Mouse (Mus musculus) stomach, embryonic 16.5 days (tissue): ENCODE measurements at regions not wholly inside any gene's neighbourhood (a gene's known extent, or its start where the extent isn't known, plus 50 kb on each side); places are given as distances from the start of the nearest gene placed in this dataset.

Experiments
- ATAC-seq: fragments of 200-750 bp; cut with Nextera tagmentation; 2 replicates; pipeline ENCODE4 v1.8.0; 2017; ENCODE audit warnings: moderate number of reproducible peaks, moderate TSS enrichment; ENCODE audit not compliant: insufficient read depth, low FRiP score
- H3K27ac ChIP-seq: fragments of 300-500 bp; sonication (generic); 2 replicates; pipeline ENCODE4 v1.5.1; 2014; ENCODE audit warnings: low read length
- H3K27me3 ChIP-seq: fragments of 300-500 bp; sonication (generic); 2 replicates; pipeline ENCODE4 v1.6.1; 2014; ENCODE audit warnings: low read length, control low read depth, mixed read lengths; ENCODE audit not compliant: control insufficient read depth, insufficient read depth
- H3K36me3 ChIP-seq: fragments of 300-500 bp; sonication (generic); 2 replicates; pipeline ENCODE4 v1.6.1; 2014; ENCODE audit warnings: low read length; ENCODE audit not compliant: control insufficient read depth, insufficient read depth
- H3K4me1 ChIP-seq: fragments of 300-500 bp; sonication (generic); 2 replicates; pipeline ENCODE4 v1.6.1; 2014; ENCODE audit warnings: low read length, control low read depth, mixed read lengths; ENCODE audit not compliant: control insufficient read depth, insufficient read depth
- H3K4me2 ChIP-seq: fragments of 300-500 bp; sonication (generic); 2 replicates; pipeline ENCODE4 v1.6.1; 2014; ENCODE audit warnings: low read depth, low read length, mixed read lengths
- H3K4me3 ChIP-seq: fragments of 300-500 bp; sonication (generic); replicated peaks from 2 replicates; pipeline ENCODE4 v1.5.1; 2014; ENCODE audit warnings: mild to moderate bottlenecking, low read length
- H3K9ac ChIP-seq: fragments of 300-500 bp; sonication (generic); 2 replicates; pipeline ENCODE4 v1.6.1; 2014; ENCODE audit warnings: low read length
- H3K9me3 ChIP-seq: fragments of 300-500 bp; sonication (generic); replicated peaks from 2 replicates; pipeline ENCODE4 v1.6.1; 2016; ENCODE audit warnings: low read length, control low read depth; ENCODE audit not compliant: control insufficient read depth
- WGBS: fragments of 180-500 bp; shearing (Covaris S2); extraction: QIAGEN DNeasy Blood & Tissue Kit; methylation state at CpG from one replicate; pipeline ENCODE4 v1.1.7; 2014; 5-methylcytosine and 5-hydroxymethylcytosine counted together

- no peak overlapping the region for H3K4me3 ChIP-seq
- no peaks in the 10 kb centered on the region for H3K36me3 ChIP-seq
- no peaks in the 10 kb centered on the region for H3K9me3 ChIP-seq
- no peak overlapping the region for H3K27ac ChIP-seq
- no peaks in the 10 kb centered on the region for H3K27me3 ChIP-seq
- no peaks in the 10 kb centered on the region for H3K4me1 ChIP-seq
- H3K4me2 ChIP-seq, result no peak overlapping the region
- no peak overlapping the region for H3K9ac ChIP-seq
- 52% methylated on average over 5 of the region's 5 CpGs for WGBS
- ATAC-seq, result no peak
Observed at GRCm38 (mm10) chr10:43818623-43819022, 82.9 kb downstream of the Qrsl1 start.

GRCm38 (mm10) chr10:43819434-43819833 is 82.1 kb downstream of the Qrsl1 start:
- no peak for ATAC-seq

GRCm38 (mm10) chr10:43822615-43823014 is 78.9 kb downstream of the Qrsl1 start:
- Histone ChIP-seq H3K27ac (no peak overlapping the region), H3K27me3 (no peaks in the 10 kb centered on the region), H3K36me3 (no peaks in the 10 kb centered on the region), H3K4me1 (no peaks in the 10 kb centered on the region), H3K4me3 (no peak overlapping the region), H3K9me3 (no peaks in the 10 kb centered on the region), H3K9ac (no peak overlapping the region), H3K4me2 (no peak overlapping the region)
- ATAC-seq, result no peak
- WGBS, result 82% methylated on average over 1 of the region's 1 CpGs

More at GRCm38 (mm10) chr10:43819434-43819833, 82.1 kb downstream of the Qrsl1 start:
- no peak overlapping the region for H3K9ac ChIP-seq
- H3K9me3 ChIP-seq, result no peaks in the 10 kb centered on the region
- no peak overlapping the region for H3K4me2 ChIP-seq
- WGBS, result 82% methylated on average over 6 of the region's 6 CpGs
- no peak overlapping the region for H3K27ac ChIP-seq
- H3K36me3 ChIP-seq, result no peaks in the 10 kb centered on the region
- H3K4me3 ChIP-seq, result no peak overlapping the region
- no peaks in the 10 kb centered on the region for H3K4me1 ChIP-seq
- H3K27me3 ChIP-seq, result no peaks in the 10 kb centered on the region

GRCm38 (mm10) chr10:43824009-43824408 is 77.5 kb downstream of the Qrsl1 start:
- 72% methylated on average over 5 of the region's 5 CpGs for WGBS

More at GRCm38 (mm10) chr10:43824009-43824408, 77.5 kb downstream of the Qrsl1 start:
- H3K27ac ChIP-seq, result no peak overlapping the region
- no peaks in the 10 kb centered on the region for H3K36me3 ChIP-seq
- H3K4me2 ChIP-seq, result no peak overlapping the region
- H3K4me1 ChIP-seq, result no peaks in the 10 kb centered on the region
- no peak for ATAC-seq
- no peaks in the 10 kb centered on the region for H3K9me3 ChIP-seq
- H3K4me3 ChIP-seq, result no peak overlapping the region
- no peaks in the 10 kb centered on the region for H3K27me3 ChIP-seq
- no peak overlapping the region for H3K9ac ChIP-seq
